Mouse (Mus musculus) urinary bladder, postnatal 4 days (tissue): ENCODE data around the gene Zfp1.
"Not testable (repeated sequence)": the region's sequence is repeated elsewhere in the genome, so short reads cannot be mapped to it uniquely, and the experiment has no call there.

Source experiments
- DNase-seq, 2 experiments: peaks; one replicate each; pipeline ENCODE4 v3.0.0; 2021 to 2022; ENCODE audit warnings: low spot score in 2 of 2

The Zfp1 gene

DNA sequence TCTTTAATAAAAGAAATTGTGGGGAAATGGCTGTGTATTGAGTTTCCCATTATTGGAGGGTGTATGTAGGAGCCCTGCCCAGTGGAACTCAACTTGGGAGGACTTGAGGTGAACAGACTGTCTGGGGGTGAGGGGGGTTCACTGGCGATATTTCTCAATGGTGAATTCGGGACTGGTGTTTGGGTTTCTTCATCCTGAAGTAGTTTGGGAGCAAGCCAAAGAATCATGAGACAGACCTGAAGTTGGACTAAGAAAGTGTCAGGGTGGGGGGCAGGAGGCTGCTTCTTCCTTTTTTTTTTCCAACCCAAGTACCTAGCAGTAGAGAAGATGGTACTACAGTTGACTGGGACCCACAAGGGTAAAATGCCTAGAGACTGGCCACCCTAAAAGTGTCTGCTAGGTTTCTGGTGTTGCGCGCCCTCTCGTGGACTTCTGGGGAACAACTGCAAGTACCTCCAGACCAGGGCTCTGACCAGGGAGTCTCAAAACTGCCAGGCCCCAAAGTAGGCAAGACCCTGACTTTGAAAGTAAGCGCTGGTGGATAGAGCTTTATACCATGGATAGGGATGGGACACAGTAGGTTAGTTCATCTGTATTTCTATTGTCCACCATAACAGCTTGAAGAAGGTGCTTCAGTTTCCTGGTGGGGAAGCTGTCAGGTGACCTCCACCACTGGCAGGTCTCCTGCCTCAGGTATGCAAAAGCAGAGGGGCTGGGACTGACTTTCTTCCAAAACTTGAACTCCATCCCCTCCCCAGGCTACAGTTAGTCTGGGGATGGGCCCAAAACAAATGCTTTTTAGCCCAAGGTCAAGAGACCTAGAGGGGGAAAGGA, 17.3 kb upstream of the Zfp1 start:
- peak; percentile 53 to 78 for DNase-seq

GRCm38 (mm10) chr8:111626528-111626820, 16.7 kb upstream of the Zfp1 start:
- no peak for DNase-seq

GRCm38 (mm10) chr8:111626933-111627332, 16.3 kb upstream of the Zfp1 start:
- no peak for DNase-seq

DNA sequence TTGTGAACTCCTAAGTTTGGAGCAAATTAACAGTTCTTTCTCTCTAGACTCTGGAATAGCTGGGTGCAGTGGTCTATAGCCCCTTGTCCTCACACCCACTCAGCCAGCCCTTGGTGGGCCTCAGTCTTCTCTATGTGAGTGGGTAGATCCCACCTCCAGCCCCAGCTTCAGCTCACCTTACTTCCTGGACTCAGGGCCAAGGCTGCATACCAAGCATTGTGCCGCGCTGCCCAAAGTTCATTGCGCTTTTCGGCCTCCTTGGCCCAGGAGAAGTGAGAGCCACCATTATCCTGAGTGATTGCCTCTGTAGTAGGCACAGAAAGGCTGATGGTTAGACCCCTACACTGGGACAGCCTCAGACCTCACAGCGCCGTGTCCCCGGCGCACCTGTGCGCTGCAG, 15.3 kb upstream of the Zfp1 start:
- no peak for DNase-seq

- no peak for DNase-seq
Measured at GRCm38 (mm10) chr8:111628401-111628800, 14.8 kb upstream of the Zfp1 start.

- DNase-seq = no peak
Measured at GRCm38 (mm10) chr8:111628894-111629501, 14.2 kb upstream of the Zfp1 start.

GRCm38 (mm10) chr8:111630105-111630521, 13.1 kb upstream of the Zfp1 start, which contains the start of gene Ldhd:
Ldhd (minus strand) TSS chr8:111630374.
- no peak for DNase-seq

- no peak for DNase-seq
Measured at GRCm38 (mm10) chr8:111631589-111631988, 11.6 kb upstream of the Zfp1 start.

DNA sequence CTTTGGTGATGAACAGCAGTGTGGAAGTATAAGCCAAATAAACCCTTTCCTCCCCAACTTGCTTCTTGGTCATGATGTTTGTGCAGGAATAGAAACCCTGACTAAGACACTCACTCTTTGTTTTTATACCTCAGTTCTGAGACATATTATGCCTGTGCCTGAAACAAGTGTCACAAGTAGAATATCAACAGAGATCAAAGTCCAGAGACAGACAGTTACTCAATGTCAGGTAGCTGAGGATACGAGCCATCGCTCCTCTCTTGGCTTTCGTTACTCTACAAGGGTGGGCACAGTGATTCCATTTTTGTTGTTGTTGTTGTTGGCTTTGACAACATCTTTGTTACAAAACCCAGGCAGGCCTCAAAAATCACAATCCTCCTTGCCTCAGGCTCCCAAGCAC, 10.2 kb upstream of the Zfp1 start:
- no peak for DNase-seq

- DNase-seq = no peak
Measured at GRCm38 (mm10) chr8:111638086-111638485, 5.1 kb upstream of the Zfp1 start.

GRCm38 (mm10) chr8:111641064-111641463, 2.1 kb upstream of the Zfp1 start:
- DNase-seq = no peak

DNA sequence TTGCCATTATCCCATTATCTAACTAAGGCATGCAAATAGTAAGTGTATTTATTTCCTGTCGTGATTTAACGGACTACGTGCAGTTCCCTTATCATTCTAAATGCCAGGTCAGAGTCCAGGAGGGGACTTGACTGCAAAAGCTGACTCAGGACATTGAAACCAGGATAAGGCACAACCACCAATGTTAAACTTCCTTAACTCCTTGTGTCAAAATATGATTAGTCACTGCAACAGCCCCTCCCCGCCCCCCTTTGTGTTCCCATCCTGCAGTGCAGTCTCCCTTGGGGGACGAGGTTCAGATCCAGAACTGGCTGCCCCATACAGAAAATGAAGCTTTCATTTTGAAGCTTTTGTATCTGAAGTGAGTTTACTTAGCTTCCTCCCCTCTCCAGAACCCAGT, 705 bp upstream of the Zfp1 start:
- DNase-seq = no peak

DNA sequence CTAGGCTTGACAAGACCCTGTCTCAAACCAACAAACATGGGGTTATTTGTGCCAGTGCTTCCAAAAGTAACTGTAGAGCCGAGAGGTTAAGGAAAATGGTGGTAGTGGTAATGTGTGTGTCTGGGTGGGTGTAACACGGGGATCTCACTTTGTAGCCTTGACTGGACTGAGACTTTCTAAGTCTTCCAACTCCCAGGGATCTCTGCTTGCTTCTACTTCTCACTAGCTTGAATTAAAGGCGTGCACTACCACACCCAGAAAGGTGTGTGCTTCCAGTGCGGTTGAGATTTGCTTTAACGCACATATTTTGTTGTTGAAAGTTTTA, 300 bp upstream of the Zfp1 start:
- no peak for DNase-seq

GRCm38 (mm10) chr8:111644286-111645051, 1.3 kb downstream of the Zfp1 start:
- not testable (repeated sequence) for DNase-seq

GRCm38 (mm10) chr8:111645715-111646114, 2.5 kb downstream of the Zfp1 start:
- DNase-seq = no peak

- no peak for DNase-seq
Measured at GRCm38 (mm10) chr8:111648834-111649233, 5.6 kb downstream of the Zfp1 start.

DNA sequence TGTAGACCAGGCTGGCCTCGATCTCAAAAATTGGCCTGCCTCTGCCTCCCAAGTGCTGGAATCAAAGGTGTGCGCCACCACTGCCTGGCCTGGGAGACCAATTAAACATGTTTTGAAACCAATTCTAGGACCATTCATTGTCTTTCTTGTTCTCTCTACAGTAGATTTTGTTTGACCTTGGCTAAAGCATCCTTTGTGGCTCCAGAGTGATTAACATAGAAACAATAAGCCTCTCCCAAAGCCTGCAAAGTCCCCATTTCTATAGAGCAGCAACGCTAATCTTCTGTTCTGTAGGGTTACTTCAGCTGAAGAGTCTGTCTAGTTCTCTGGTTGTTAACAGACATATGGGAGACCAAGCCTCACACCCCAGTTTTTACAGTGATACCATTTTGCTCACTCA, 7.5 kb downstream of the Zfp1 start:
- DNase-seq = no peak

- no peak for DNase-seq
Measured at GRCm38 (mm10) chr8:111653524-111653923, 10.3 kb downstream of the Zfp1 start.

DNA sequence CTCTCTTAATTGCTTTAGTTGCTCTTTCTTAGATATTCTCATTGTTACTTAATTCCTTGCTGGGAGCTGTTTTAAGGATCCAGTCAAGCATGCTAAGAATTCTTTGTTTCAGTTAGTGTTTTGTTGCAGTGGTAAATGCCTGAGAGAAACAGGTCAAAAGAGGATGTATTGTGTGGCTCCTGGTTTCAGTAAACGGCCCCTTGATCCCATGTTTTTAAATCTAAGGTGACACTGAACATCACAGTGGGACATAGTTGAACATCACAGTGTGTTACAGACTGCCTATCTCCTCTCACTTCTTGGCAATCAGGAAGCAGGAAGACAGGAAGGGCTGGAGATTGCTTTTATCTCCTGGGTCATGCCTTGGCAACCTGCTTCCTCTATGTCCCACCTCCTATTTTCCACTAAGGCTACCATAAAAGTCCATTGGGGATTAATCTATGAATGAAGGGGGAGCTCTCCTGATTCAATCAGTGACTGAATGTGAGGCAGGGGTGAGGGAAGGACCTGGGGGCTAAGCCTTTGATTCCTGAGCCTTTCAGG, 14.2 kb downstream of the Zfp1 start:
- DNase-seq = no peak

DNA sequence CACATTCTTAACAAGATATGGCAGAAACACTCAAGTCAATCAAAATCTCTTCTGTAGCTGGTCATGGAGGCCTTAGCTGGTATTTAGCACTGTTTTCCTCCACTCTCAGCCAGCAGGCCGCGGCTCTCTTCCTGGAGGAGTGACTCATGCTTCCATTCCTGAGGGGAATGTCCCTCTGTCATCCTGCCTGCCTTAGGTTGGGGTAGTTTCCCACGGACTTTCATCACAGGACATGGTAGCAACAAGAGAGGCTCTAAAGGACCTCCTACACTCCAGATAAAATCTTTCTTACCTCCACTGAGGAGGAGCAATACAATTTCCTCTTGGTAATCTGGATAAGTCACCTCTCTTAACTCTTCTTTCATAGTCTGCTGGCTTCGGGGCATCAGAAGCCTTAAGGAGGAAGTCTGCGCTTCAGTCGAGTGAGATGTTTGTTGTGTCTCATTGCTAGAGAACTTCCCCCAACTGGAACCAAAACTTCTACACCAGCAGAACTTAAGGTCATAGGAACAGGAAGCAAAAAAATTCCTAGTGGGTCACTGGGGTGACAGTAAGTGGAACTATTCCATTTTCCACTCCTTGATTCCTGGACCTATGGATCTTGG, 15.7 kb downstream of the Zfp1 start:
- DNase-seq = no peak

GRCm38 (mm10) chr8:111662473-111662872, 19.3 kb downstream of the Zfp1 start:
- peak; percentile 48 to 83 for DNase-seq

- no peak for DNase-seq
Measured at GRCm38 (mm10) chr8:111666751-111667150, 23.6 kb downstream of the Zfp1 start.
